Mouse (Mus musculus) heart, embryonic 15.5 days (tissue): ENCODE measurements around the gene Cct6b. TPM values are rescaled to one million over a fixed set of nuclear protein-coding genes. Genes with fewer than 3 reads are reported as not detected.
"Not testable (repeated sequence)": the region's sequence is repeated elsewhere in the genome, so short reads cannot be mapped to it uniquely, and the experiment has no call there.

ENCODE experiments used
- ATAC-seq: fragments of 200-750 bp; cut with Nextera tagmentation; replicated peaks from 2 replicates; pipeline ENCODE4 v1.8.0; 2017; ENCODE audit warnings: low read depth, moderate TSS enrichment; ENCODE audit not compliant: insufficient number of reproducible peaks, insufficient read depth, low FRiP score
- H3K27ac ChIP-seq: fragments of 300-500 bp; sonication (generic); 2 replicates; pipeline ENCODE4 v1.5.1; 2015; ENCODE audit warnings: mild to moderate bottlenecking, inconsistent platforms
- H3K27me3 ChIP-seq: fragments of 300-500 bp; sonication (generic); 2 replicates; pipeline ENCODE4 v1.6.1; 2015; ENCODE audit warnings: inconsistent platforms
- H3K36me3 ChIP-seq: fragments of 300-500 bp; sonication (generic); 2 replicates; pipeline ENCODE4 v1.6.1; 2015; ENCODE audit warnings: mild to moderate bottlenecking, inconsistent platforms
- H3K4me1 ChIP-seq: fragments of 300-500 bp; sonication (generic); replicated peaks from 2 replicates; pipeline ENCODE4 v1.6.1; 2015; ENCODE audit warnings: inconsistent platforms
- H3K4me2 ChIP-seq: fragments of 300-500 bp; sonication (generic); 2 replicates; pipeline ENCODE4 v1.6.1; 2015; ENCODE audit warnings: inconsistent platforms, mild to moderate bottlenecking, moderate library complexity
- H3K4me3 ChIP-seq: fragments of 300-500 bp; sonication (generic); 2 replicates; pipeline ENCODE4 v1.5.1; 2015; ENCODE audit warnings: mild to moderate bottlenecking, inconsistent platforms
- H3K9ac ChIP-seq: fragments of 300-500 bp; sonication (generic); 2 replicates; pipeline ENCODE4 v1.6.1; 2015; ENCODE audit warnings: mild to moderate bottlenecking, inconsistent platforms
- H3K9me3 ChIP-seq: fragments of 300-500 bp; sonication (generic); replicated peaks from 2 replicates; pipeline ENCODE4 v1.6.1; 2016; ENCODE audit warnings: inconsistent platforms
- WGBS: fragments of 180-500 bp; shearing (Covaris S2); methylation state at CpG from one replicate; pipeline ENCODE4 v1.1.7; 2015; ENCODE audit warnings: mixed read lengths; 5-methylcytosine and 5-hydroxymethylcytosine counted together
- polyA plus RNA-seq: library from polyadenylated mRNA; unstranded; fragments of >200 nt; fragmentation: Nextera tagmentation; extraction: Ambion mirVana; gene quantifications from 2 replicates; pipeline ENCODE4 v1.2.1, GENCODE M21; 2015

The Cct6b gene
- polyA plus RNA-seq, 1 experiment from 2014 or later = 0.21 TPM

- Histone ChIP-seq H3K27me3 (0 out of 2 replicates have a peak, but pooled peaks cover 12% of the 10 kb centered on the region), H3K9ac (no peak overlapping the region), H3K9me3 (no peaks in the 10 kb centered on the region), H3K4me1 (no peaks in the 10 kb centered on the region), H3K4me3 (no peak overlapping the region), H3K4me2 (no peak overlapping the region), H3K27ac (no peak overlapping the region), H3K36me3 (no peaks in the 10 kb centered on the region)
- WGBS = 69% methylated on average over 6 of the region's 6 CpGs
- ATAC-seq = no peak
Measured at GRCm38 (mm10) chr11:82705082-82705481, 59.0 kb downstream of the Cct6b start.

GRCm38 (mm10) chr11:82699865-82700410 lies 64.2 kb downstream of the Cct6b start:
- no peaks in the 10 kb centered on the region for H3K9me3 ChIP-seq
- H3K9ac ChIP-seq = no peak overlapping the region
- no peak overlapping the region for H3K4me2 ChIP-seq
- H3K27ac ChIP-seq = no peak overlapping the region
- H3K27me3 ChIP-seq = 0 out of 2 replicates have a peak, but pooled peaks cover 12% of the 10 kb centered on the region
- H3K4me1 ChIP-seq = no peaks in the 10 kb centered on the region
- ATAC-seq = no peak
- no peaks in the 10 kb centered on the region for H3K36me3 ChIP-seq
- 80% methylated on average over 11 of the region's 11 CpGs for WGBS
- no peak overlapping the region for H3K4me3 ChIP-seq

GRCm38 (mm10) chr11:82695930-82696329 lies 68.2 kb downstream of the Cct6b start:
- 63% methylated on average over 7 of the region's 7 CpGs for WGBS
- Histone ChIP-seq H3K4me3 (no peak overlapping the region), H3K9me3 (no peaks in the 10 kb centered on the region), H3K9ac (no peak overlapping the region), H3K4me1 (no peaks in the 10 kb centered on the region), H3K4me2 (no peak overlapping the region), H3K36me3 (no peaks in the 10 kb centered on the region), H3K27me3 (no peaks in the 10 kb centered on the region), H3K27ac (no peak overlapping the region)
- ATAC-seq = no peak

- H3K9me3 ChIP-seq, H3K4me3 ChIP-seq, H3K4me2 ChIP-seq, ATAC-seq, H3K27me3 ChIP-seq, H3K27ac ChIP-seq, H3K4me1 ChIP-seq, H3K36me3 ChIP-seq, H3K9ac ChIP-seq: not testable (repeated sequence)
Measured at GRCm38 (mm10) chr11:82694947-82695346, 69.2 kb downstream of the Cct6b start.

GRCm38 (mm10) chr11:82692668-82693067 lies 71.5 kb downstream of the Cct6b start:
- Histone ChIP-seq H3K27ac (no peak overlapping the region), H3K4me1 (no peaks in the 10 kb centered on the region), H3K4me2 (no peak overlapping the region), H3K9me3 (no peaks in the 10 kb centered on the region), H3K4me3 (no peak overlapping the region), H3K27me3 (no peaks in the 10 kb centered on the region), H3K9ac (no peak overlapping the region), H3K36me3 (no peaks in the 10 kb centered on the region)
- WGBS = 68% methylated on average over 6 of the region's 6 CpGs
- ATAC-seq = no peak

GRCm38 (mm10) chr11:82690476-82690875 lies 73.6 kb downstream of the Cct6b start:
- Histone ChIP-seq H3K9me3 (no peaks in the 10 kb centered on the region), H3K36me3 (no peaks in the 10 kb centered on the region), H3K4me1 (no peaks in the 10 kb centered on the region), H3K4me3 (no peak overlapping the region), H3K27ac (no peak overlapping the region), H3K4me2 (no peak overlapping the region), H3K9ac (no peak overlapping the region), H3K27me3 (no peaks in the 10 kb centered on the region)
- ATAC-seq = no peak
- 62% methylated on average over 5 of the region's 5 CpGs for WGBS

GRCm38 (mm10) chr11:82687668-82688067 lies 76.5 kb downstream of the Cct6b start:
- no peak for ATAC-seq
- no peak overlapping the region for H3K4me3 ChIP-seq
- no peak overlapping the region for H3K9ac ChIP-seq

GRCm38 (mm10) chr11:82684676-82685075 lies 79.4 kb downstream of the Cct6b start:
- WGBS = 61% methylated on average over 6 of the region's 6 CpGs
- Histone ChIP-seq H3K9ac (no peak overlapping the region), H3K9me3 (no peaks in the 10 kb centered on the region), H3K27me3 (peaks cover 16% of the 10 kb centered on the region; the same call in 1 of the 2 replicates), H3K27ac (no peak overlapping the region), H3K4me3 (no peak overlapping the region), H3K4me2 (no peak overlapping the region), H3K4me1 (no peaks in the 10 kb centered on the region; the same call in 1 of the 2 replicates), H3K36me3 (no peaks in the 10 kb centered on the region)
- no peak for ATAC-seq

More at GRCm38 (mm10) chr11:82687668-82688067, 76.5 kb downstream of the Cct6b start:
- H3K4me2 ChIP-seq = no peak overlapping the region
- no peak overlapping the region for H3K27ac ChIP-seq
- H3K4me1 ChIP-seq = no peaks in the 10 kb centered on the region; the same call in 1 of the 2 replicates
- H3K27me3 ChIP-seq = peaks cover 16% of the 10 kb centered on the region; the same call in 1 of the 2 replicates
- H3K9me3 ChIP-seq = no peaks in the 10 kb centered on the region
- no peaks in the 10 kb centered on the region for H3K36me3 ChIP-seq

GRCm38 (mm10) chr11:82683765-82684505 lies 80.2 kb downstream of the Cct6b start:
- no peaks in the 10 kb centered on the region; the same call in 1 of the 2 replicates for H3K4me1 ChIP-seq
- no peak overlapping the region for H3K9ac ChIP-seq
- H3K27ac ChIP-seq = no peak overlapping the region
- no peak overlapping the region for H3K4me2 ChIP-seq
- 48% methylated on average over 12 of the region's 12 CpGs for WGBS
- no peaks in the 10 kb centered on the region for H3K36me3 ChIP-seq
- peaks cover 16% of the 10 kb centered on the region; the same call in 1 of the 2 replicates for H3K27me3 ChIP-seq
- no peak overlapping the region for H3K4me3 ChIP-seq
- no peaks in the 10 kb centered on the region for H3K9me3 ChIP-seq
- no peak for ATAC-seq

- H3K9ac ChIP-seq = no peak overlapping the region
- H3K27me3 ChIP-seq = peaks cover 7% of the 10 kb centered on the region; the same call in 1 of the 2 replicates
- no peak overlapping the region for H3K4me3 ChIP-seq
- no peaks in the 10 kb centered on the region for H3K9me3 ChIP-seq
- H3K27ac ChIP-seq = no peak overlapping the region
- no peaks in the 10 kb centered on the region for H3K4me1 ChIP-seq
- no peaks in the 10 kb centered on the region for H3K36me3 ChIP-seq
- ATAC-seq = no peak
- H3K4me2 ChIP-seq = no peak overlapping the region
- 83% methylated on average over 12 of the region's 12 CpGs for WGBS
Measured at GRCm38 (mm10) chr11:82678561-82678960, 85.6 kb downstream of the Cct6b start.
